10 mouse cellular contexts compared by ENCODE assay signal in the genomic region with DNA sequence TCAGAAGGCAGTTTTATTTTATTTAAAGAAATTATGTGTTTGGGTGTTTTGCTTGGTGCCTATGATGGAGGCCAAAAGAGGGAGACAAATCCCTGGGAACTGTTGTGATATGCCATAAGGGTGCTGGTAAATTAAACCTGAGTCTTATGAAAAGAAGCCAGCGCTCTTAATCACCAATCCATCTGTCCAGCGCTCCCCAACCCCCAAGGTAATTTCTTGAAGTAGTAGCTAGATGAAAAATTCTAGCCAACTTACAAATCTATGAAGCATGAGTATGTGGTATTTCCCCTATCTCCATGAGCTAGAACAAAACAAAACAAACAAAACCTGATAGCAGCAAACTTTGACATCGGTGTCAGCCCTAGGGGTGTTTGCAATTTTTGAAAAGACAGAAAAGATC. TPM values are rescaled to one million over a fixed set of nuclear protein-coding genes. Genes with fewer than 3 reads are reported as not detected.
DNase-seq lines count a peak whose midpoint lies in the region; ATAC-seq and TF ChIP-seq lines count a peak whose summit lies in the region.
"Had no signal": no experiment of that assay in that cellular context is flagged by ENCODE, and none has a peak within 500 bp of the region (broad histone marks: within the 10 kb centered on the region; RNA-seq: fewer than 3 reads in every experiment).

No protein-coding gene starts in this region.

- intact Hi-C loops in heart, postnatal 25 days (cut with DNase I) = loop anchor here (5.0 kb wide), 2 partner anchors 101 to 201 kb away; no protein-coding TSS in a partner anchor
- intact Hi-C loops in left cerebral cortex, postnatal 10 days (cut with DNase I) = no loop called here

- WGBS in heart, postnatal 0 days = 73% methylated on average over 3 of the region's 3 CpGs
- WGBS in liver, embryonic 15.5 days (ENCODE audit: insufficient replicate concordance) = 77% methylated on average over 3 of the region's 3 CpGs

- peak; percentile 6 for TF ChIP-seq RAD21 in CH12.LX (IDR thresholded peaks at IDR 0.05; ENCODE audit: low read depth, low read length)

- no peak for ATAC-seq in heart, postnatal 0 days (ENCODE audit: insufficient read depth, low read depth)
- ATAC-seq in liver, embryonic 15.5 days (ENCODE audit: insufficient read depth) = no peak

- no peak overlapping the region for H3K27ac ChIP-seq in heart, postnatal 0 days (ENCODE audit: low read depth)
- H3K27ac ChIP-seq in CH12.LX (ENCODE audit: insufficient read depth, low read depth) = no peak overlapping the region
- no peak overlapping the region for H3K27ac ChIP-seq in liver, embryonic 15.5 days (replicated peaks)

- H3K79me2 ChIP-seq in CH12.LX (replicated peaks; ENCODE audit: control insufficient read depth, extremely low read depth, insufficient read depth, poor library complexity, severe bottlenecking) = no peaks in the 10 kb centered on the region

- peaks cover 5% of the 10 kb centered on the region; the same call in 1 of the 2 replicates for H3K36me3 ChIP-seq in heart, postnatal 0 days (replicated peaks; ENCODE audit: control insufficient read depth, insufficient read depth, low read length)
- H3K36me3 ChIP-seq in CH12.LX (replicated peaks in 1 of 2; ENCODE audit: control insufficient read depth in 1 of 2, insufficient read depth in 1 of 2, low read length in 1 of 2) = peaks cover 0 to 14% of the 10 kb centered on the region in 2 experiments
- no peaks in the 10 kb centered on the region for H3K36me3 ChIP-seq in liver, embryonic 15.5 days (replicated peaks)

- TF ChIP-seq POLR2A in CH12.LX (IDR thresholded peaks at IDR 0.05; ENCODE audit: low read depth, low read length) = no peak
- no peak for TF ChIP-seq POLR2A in brain, embryonic 14.5 days (IDR thresholded peaks at IDR 0.05; ENCODE audit: borderline replicate concordance, extremely low read depth, insufficient read depth, insufficient read length, poor library complexity, severe bottlenecking)

- H3K9me3 ChIP-seq in heart, postnatal 0 days (replicated peaks; ENCODE audit: control insufficient read depth, low read length) = no peaks in the 10 kb centered on the region
- no peaks in the 10 kb centered on the region for H3K9me3 ChIP-seq in CH12.LX (replicated peaks; ENCODE audit: low read length)
- no peaks in the 10 kb centered on the region for H3K9me3 ChIP-seq in liver, embryonic 15.5 days (replicated peaks)

- no peak for TF ChIP-seq EP300 in heart, postnatal 0 days (IDR thresholded peaks at IDR 0.05; ENCODE audit: low read depth)
- no peak for TF ChIP-seq EP300 in CH12.LX (IDR thresholded peaks at IDR 0.05; ENCODE audit: low read length)

- H3K4me3 ChIP-seq in heart, postnatal 0 days (ENCODE audit: low read depth, low read length) = no peak overlapping the region
- no peak overlapping the region for H3K4me3 ChIP-seq in CH12.LX (replicated peaks in 1 of 3; ENCODE audit: low read depth in 2 of 3, low read length in 2 of 3, poor library complexity in 1 of 3)
- H3K4me3 ChIP-seq in liver, embryonic 15.5 days (replicated peaks) = no peak overlapping the region

- no peak overlapping the region for H3K9ac ChIP-seq in heart, postnatal 0 days (replicated peaks; ENCODE audit: low read depth, low read length)
- H3K9ac ChIP-seq in CH12.LX (ENCODE audit: insufficient read depth, low read depth) = no peak overlapping the region
- H3K9ac ChIP-seq in liver, embryonic 15.5 days = no peak overlapping the region

- no peak for TF ChIP-seq CTCF in heart, postnatal 0 days (IDR thresholded peaks at IDR 0.05; ENCODE audit: low read depth)
- TF ChIP-seq CTCF in CH12.LX (conservative IDR thresholded peaks at IDR 0.05 in 1 of 2, IDR thresholded peaks at IDR 0.05 in 1 of 2; ENCODE audit: low read depth in 2 of 2, low read length in 2 of 2) = peak in 1 of 2 experiments; percentile 22; a peak in 2 of 4 replicates
- TF ChIP-seq CTCF in brain, embryonic 14.5 days (IDR thresholded peaks at IDR 0.05; ENCODE audit: borderline replicate concordance, extremely low read depth, insufficient read depth, insufficient read length) = no peak

- in situ Hi-C loops in CH12.LX (cut with MboI; ENCODE audit: low pct_ligation_motif_present, low pct_unique_long_range_greater_than_20kb, low sequenced_read_pairs) = loop anchor here (5.0 kb wide), 1 partner anchor 46 kb away; no protein-coding TSS in a partner anchor

- no peak for DNase-seq in heart, postnatal 0 days (ENCODE audit: low spot score)
- DNase-seq in heart, postnatal 25 days (ENCODE audit: low spot score) = no peak
- DNase-seq in CH12.LX (ENCODE audit: extremely low read depth) = no peak
- peak; percentile 20 for DNase-seq in brain, embryonic 14.5 days (ENCODE audit: low read depth)
- no peak for DNase-seq in left cerebral cortex, postnatal 10 days (ENCODE audit: extremely low spot score in 1 of 2, low spot score in 2 of 2)
- no peak for DNase-seq in layer of hippocampus, postnatal 10 days (ENCODE audit: low spot score in 2 of 2)
- no peak for DNase-seq in gastrocnemius, postnatal 10 days
- DNase-seq: right cerebral cortex, postnatal 25 days had no signal

- dilution Hi-C loops in CH12.LX (cut with MboI; ENCODE audit: extremely low pct_ligation_motif_present, extremely low pct_unique_long_range_greater_than_20kb, low sequenced_read_pairs) = no loop called here

- peak overlapping the region; percentile 71; the same call in 1 of the 2 replicates for H3K4me2 ChIP-seq in heart, postnatal 0 days (ENCODE audit: low read depth, low read length)
- no peak overlapping the region for H3K4me2 ChIP-seq in CH12.LX (ENCODE audit: insufficient read depth, low read depth, poor library complexity, severe bottlenecking)
- H3K4me2 ChIP-seq in liver, embryonic 15.5 days = peak overlapping the region; percentile 92; the same call in 1 of the 2 replicates

- H3K27me3 ChIP-seq in heart, postnatal 0 days (ENCODE audit: control insufficient read depth, insufficient read depth, low read length) = no peaks in the 10 kb centered on the region
- no peaks in the 10 kb centered on the region for H3K27me3 ChIP-seq in CH12.LX (replicated peaks)
- no peaks in the 10 kb centered on the region for H3K27me3 ChIP-seq in liver, embryonic 15.5 days
- H3K27me3 ChIP-seq: Patski had no signal

- H3K4me1 ChIP-seq in heart, postnatal 0 days (ENCODE audit: control insufficient read depth, insufficient read depth) = peaks cover 10% of the 10 kb centered on the region
- peaks cover 0 to 15% of the 10 kb centered on the region in 2 experiments; a peak in 2 of 4 replicates for H3K4me1 ChIP-seq in CH12.LX (ENCODE audit: control insufficient read depth in 1 of 2, insufficient read depth in 2 of 2)
- H3K4me1 ChIP-seq in liver, embryonic 15.5 days (replicated peaks) = peaks cover 17% of the 10 kb centered on the region

TF ChIP-seq in CH12.LX, 34 proteins besides CTCF, POLR2A, EP300 and RAD21 (continues in another document):
- TF ChIP-seq E2F4 (IDR thresholded peaks at IDR 0.05; ENCODE audit: insufficient replicate concordance, low read depth, low read length) (no peak), TCF12 (IDR thresholded peaks at IDR 0.05; ENCODE audit: low read depth, low read length) (no peak), NELFE (IDR thresholded peaks at IDR 0.05; ENCODE audit: low read depth, low read length) (no peak), KAT2A (IDR thresholded peaks at IDR 0.05; ENCODE audit: insufficient replicate concordance, low read length) (no peak), SIN3A (IDR thresholded peaks at IDR 0.05; ENCODE audit: low read length) (no peak), SMC3 (IDR thresholded peaks at IDR 0.05; ENCODE audit: low read depth, low read length) (no peak), UBTF (IDR thresholded peaks at IDR 0.05; ENCODE audit: low read depth, low read length) (no peak), JUN (IDR thresholded peaks at IDR 0.05; ENCODE audit: insufficient read depth, low read depth, low read length) (no peak), POLR2AphosphoS2 (IDR thresholded peaks at IDR 0.05; ENCODE audit: low read depth, low read length) (no peak)

RNA-seq across cellular contexts. Expression of a gene that starts 1.2 kb away (rescaled TPM):
- 7.6 and 18.7 TPM in 2 replicates for total RNA-seq in heart, postnatal 0 days (2014; rRNA removed; ENCODE audit: low replicate concordance)
- 1.1 TPM in 2 replicates for polyA plus RNA-seq in heart, postnatal 0 days (2015; fragmentation: Nextera tagmentation; extraction: Ambion mirVana)
- total RNA-seq in heart, postnatal 25 days (2021) = 1 to 10 TPM; 8.4 to 9.1 TPM
- 4.3 and 4.4 TPM in 2 replicates for total RNA-seq in CH12.LX (2012; rRNA removed)
- 1.8 and 1.9 TPM in 2 replicates for total RNA-seq in CH12.LX (2014; rRNA removed)
- 4.5 and 7.0 TPM in 2 replicates for polyA plus RNA-seq in CH12.LX (2012; ENCODE audit: insufficient read length, low read depth)
- polyA plus RNA-seq in brain, embryonic 14.5 days (2012; rRNA removed) = 30.4 and 42.5 TPM in 2 replicates
- polyA plus RNA-seq in liver, embryonic 15.5 days (2015; fragmentation: Nextera tagmentation; extraction: Ambion mirVana) = 0.22 and 0.24 TPM in 2 replicates
- total RNA-seq in left cerebral cortex, postnatal 10 days (2021) = 10 to 100 TPM; 79.1 to 79.2 TPM
- total RNA-seq in layer of hippocampus, postnatal 10 days (2021) = 10 to 100 TPM; 62.7 to 69.3 TPM
- 10 to 100 TPM in 1 of 2 experiments, 1 to 10 TPM in 1; 9.1 to 11.0 TPM for total RNA-seq in gastrocnemius, postnatal 10 days (2021)

RNA-seq across cellular contexts. Expression of a gene that starts 56.0 kb away (rescaled TPM):
- total RNA-seq in heart, postnatal 0 days (2014; rRNA removed; ENCODE audit: low replicate concordance) = 8.5 and 14.1 TPM in 2 replicates
- polyA plus RNA-seq in heart, postnatal 0 days (2015; fragmentation: Nextera tagmentation; extraction: Ambion mirVana) = 18.0 and 20.3 TPM in 2 replicates
- 1 to 10 TPM; 7.1 to 9.1 TPM for total RNA-seq in heart, postnatal 25 days (2021)
- total RNA-seq in CH12.LX (2012; rRNA removed) (12.7 and 14.6 TPM in 2 replicates), CH12.LX (2014; rRNA removed) (8.4 and 11.3 TPM in 2 replicates)
- polyA plus RNA-seq in CH12.LX (2012; ENCODE audit: insufficient read length, low read depth) = 10.6 and 15.0 TPM in 2 replicates
- polyA plus RNA-seq in brain, embryonic 14.5 days (2012; rRNA removed) = 16.6 and 23.5 TPM in 2 replicates
- polyA plus RNA-seq in liver, embryonic 15.5 days (2015; fragmentation: Nextera tagmentation; extraction: Ambion mirVana) = 4.7 and 6.0 TPM in 2 replicates
- 1 to 10 TPM; 5.6 to 6.2 TPM for total RNA-seq in left cerebral cortex, postnatal 10 days (2021)
- 1 to 10 TPM; 6.7 to 9.5 TPM for total RNA-seq in layer of hippocampus, postnatal 10 days (2021)
- total RNA-seq in gastrocnemius, postnatal 10 days (2021) = 1 to 10 TPM; 4.1 to 5.3 TPM

RNA-seq across cellular contexts. Expression of a gene that starts 56.0 kb away (rescaled TPM):
- total RNA-seq in heart, postnatal 0 days (2014; rRNA removed; ENCODE audit: low replicate concordance) = 0.12 and 18.7 TPM in 2 replicates
- polyA plus RNA-seq in heart, postnatal 0 days (2015; fragmentation: Nextera tagmentation; extraction: Ambion mirVana) = 0.74 and 1.4 TPM in 2 replicates
- total RNA-seq in heart, postnatal 25 days (2021) = under 1 TPM; 0.81 TPM
- total RNA-seq in CH12.LX (2012; rRNA removed) = 1.0 and 1.9 TPM in 2 replicates
- 0.77 and 0.84 TPM in 2 replicates for total RNA-seq in CH12.LX (2014; rRNA removed)
- 1.8 and 2.0 TPM in 2 replicates for polyA plus RNA-seq in CH12.LX (2012; ENCODE audit: insufficient read length, low read depth)
- polyA plus RNA-seq in brain, embryonic 14.5 days (2012; rRNA removed) = 24.3 and 29.6 TPM in 2 replicates
- 0.43 and 0.54 TPM in 2 replicates for polyA plus RNA-seq in liver, embryonic 15.5 days (2015; fragmentation: Nextera tagmentation; extraction: Ambion mirVana)
- 1 to 10 TPM in 1 of 2 experiments, under 1 TPM in 1; 0.71 to 1.6 TPM for total RNA-seq in left cerebral cortex, postnatal 10 days (2021)
- total RNA-seq in layer of hippocampus, postnatal 10 days (2021) = 1 to 10 TPM; 2.2 to 3.1 TPM
- total RNA-seq in gastrocnemius, postnatal 10 days (2021) = 1 to 10 TPM; 1.1 to 1.2 TPM
